22 mouse cellular contexts compared by ENCODE assay signal in genomic region chr9:121032322-121032964, GRCm38 (mm10).
DNase-seq lines count a peak whose midpoint lies in the region; ATAC-seq lines count a peak whose summit lies in the region.
"Had no signal": no experiment of that assay in that cellular context is flagged by ENCODE, and none has a peak within 500 bp of the region (broad histone marks: within the 10 kb centered on the region; RNA-seq: fewer than 3 reads in every experiment).

No protein-coding gene starts in this region.

- ATAC-seq in neural tube, embryonic 11.5 days (ENCODE audit: insufficient read depth, low FRiP score, low TSS enrichment): no peak
- ATAC-seq in neural tube, embryonic 15.5 days (ENCODE audit: low FRiP score): no peak
- peak; percentile 73 for ATAC-seq in midbrain, embryonic 11.5 days (ENCODE audit: low FRiP score)
- ATAC-seq: activated CD4-positive, CD25-positive, alpha-beta regulatory T cell, adult 4 months; CD4-positive, CD25-positive, alpha-beta regulatory T cell, adult 4 months; forebrain, embryonic 15.5 days; lung, postnatal 0 days had no signal

- 49% methylated on average over 10 of the region's 10 CpGs for WGBS in neural tube, embryonic 11.5 days
- 58% methylated on average over 10 of the region's 10 CpGs for WGBS in neural tube, embryonic 15.5 days
- WGBS in midbrain, embryonic 11.5 days: 25% methylated on average over 10 of the region's 10 CpGs

- H3K4me3 ChIP-seq in neural tube, embryonic 11.5 days (ENCODE audit: low read depth, low read length): no peak overlapping the region
- H3K4me3 ChIP-seq in neural tube, embryonic 15.5 days (replicated peaks): no peak overlapping the region
- no peak overlapping the region for H3K4me3 ChIP-seq in midbrain, embryonic 11.5 days (ENCODE audit: low read depth, low read length)
- H3K4me3 ChIP-seq: forebrain, embryonic 15.5 days; heart, embryonic 10.5 days; layer of hippocampus, adult 2 months had no signal

- H3K4me1 ChIP-seq in neural tube, embryonic 11.5 days (ENCODE audit: control insufficient read depth, insufficient read depth, low read length): 0 out of 2 replicates have a peak, but pooled peaks cover 8% of the 10 kb centered on the region
- peaks cover 18% of the 10 kb centered on the region for H3K4me1 ChIP-seq in neural tube, embryonic 15.5 days
- peaks cover 16% of the 10 kb centered on the region for H3K4me1 ChIP-seq in midbrain, embryonic 11.5 days (ENCODE audit: control insufficient read depth, insufficient read depth, low read length)

- H3K9me3 ChIP-seq in neural tube, embryonic 11.5 days (ENCODE audit: control insufficient read depth, low read length): no peaks in the 10 kb centered on the region
- no peaks in the 10 kb centered on the region for H3K9me3 ChIP-seq in neural tube, embryonic 15.5 days (replicated peaks)
- H3K9me3 ChIP-seq in midbrain, embryonic 11.5 days (ENCODE audit: control insufficient read depth, low read length): no peaks in the 10 kb centered on the region
- H3K9me3 ChIP-seq: forebrain, embryonic 15.5 days; heart, embryonic 10.5 days had no signal

- H3K27ac ChIP-seq in neural tube, embryonic 11.5 days (ENCODE audit: low read depth, low read length): no peak overlapping the region
- no peak overlapping the region for H3K27ac ChIP-seq in neural tube, embryonic 15.5 days (replicated peaks)
- no peak overlapping the region for H3K27ac ChIP-seq in midbrain, embryonic 11.5 days (ENCODE audit: low read depth, low read length)
- H3K27ac ChIP-seq: forebrain, embryonic 15.5 days; heart, embryonic 10.5 days; layer of hippocampus, adult 2 months had no signal

- peak; percentile 21 for DNase-seq in embryo, embryonic 10.5 days (ENCODE audit: low spot score)
- DNase-seq in embryo, embryonic 9.5 days (ENCODE audit: extremely low spot score): no peak
- no peak for DNase-seq in neural tube, embryonic 11.5 days (ENCODE audit: low spot score)
- DNase-seq in midbrain, embryonic 11.5 days (ENCODE audit: low spot score, missing footprints): peak; percentile 80
- peak; percentile 33 for DNase-seq in retina, embryonic 14.5 days (ENCODE audit: low spot score)
- DNase-seq in adrenal gland, postnatal 36 days: no peak
- no peak for DNase-seq in right cerebral cortex, postnatal 10 days (ENCODE audit: low spot score in 2 of 2)
- DNase-seq: adrenal gland, postnatal 10 days; cerebellum, adult 11-12 months; cerebellum, postnatal 14 days; kidney, adult 18-20 months; kidney, postnatal 14 days; liver; right cerebral cortex, postnatal 14 days; thymus, adult 2 months had no signal

- H3K27me3 ChIP-seq in neural tube, embryonic 11.5 days (ENCODE audit: control insufficient read depth, insufficient read depth, low read length): no peaks in the 10 kb centered on the region
- H3K27me3 ChIP-seq in neural tube, embryonic 15.5 days (replicated peaks): no peaks in the 10 kb centered on the region
- no peaks in the 10 kb centered on the region for H3K27me3 ChIP-seq in midbrain, embryonic 11.5 days (ENCODE audit: control insufficient read depth, insufficient read depth, low read length)
- H3K27me3 ChIP-seq: forebrain, embryonic 15.5 days had no signal

- H3K4me2 ChIP-seq in neural tube, embryonic 11.5 days (ENCODE audit: low read depth): no peak overlapping the region
- H3K4me2 ChIP-seq in neural tube, embryonic 15.5 days: no peak overlapping the region
- no peak overlapping the region for H3K4me2 ChIP-seq in midbrain, embryonic 11.5 days
- H3K4me2 ChIP-seq: forebrain, embryonic 15.5 days had no signal

- H3K36me3 ChIP-seq in neural tube, embryonic 11.5 days (ENCODE audit: control insufficient read depth, insufficient read depth, low read length): no peaks in the 10 kb centered on the region; the same call in 1 of the 2 replicates
- H3K36me3 ChIP-seq in neural tube, embryonic 15.5 days: no peaks in the 10 kb centered on the region
- H3K36me3 ChIP-seq in midbrain, embryonic 11.5 days (ENCODE audit: control insufficient read depth, insufficient read depth, low read length): no peaks in the 10 kb centered on the region
- H3K36me3 ChIP-seq: forebrain, embryonic 15.5 days; heart, embryonic 10.5 days had no signal

- peak overlapping the region; percentile 10; the same call in 1 of the 2 replicates for H3K9ac ChIP-seq in neural tube, embryonic 11.5 days (ENCODE audit: low read length)
- no peak overlapping the region for H3K9ac ChIP-seq in neural tube, embryonic 15.5 days (replicated peaks)
- H3K9ac ChIP-seq in midbrain, embryonic 11.5 days (ENCODE audit: low read length): no peak overlapping the region
- H3K9ac ChIP-seq: forebrain, embryonic 15.5 days had no signal

Comparison
In these comparisons a context has a peak if more than half of its experiments do, and no peak if none do; other contexts are left out.
1. DNase-seq: peak in embryo, embryonic 10.5 days (single experiment), midbrain, embryonic 11.5 days (single experiment) and retina, embryonic 14.5 days (single experiment); none in embryo, embryonic 9.5 days (single experiment), neural tube, embryonic 11.5 days (single experiment), adrenal gland, postnatal 36 days (0 of 2) and right cerebral cortex, postnatal 10 days (0 of 2).